Mouse (Mus musculus) olfactory bulb, adult 2 months (tissue): ENCODE data around the gene Celf3. TPM values are rescaled to one million over a fixed set of nuclear protein-coding genes. Genes with fewer than 3 reads are reported as not detected.

ENCODE experiments used
- H3K27ac ChIP-seq: fragments of 200-500 bp; 2 replicates; pipeline ENCODE4 v1.5.1; 2012; ENCODE audit warnings: low read depth, low read length; ENCODE audit not compliant: insufficient read depth
- H3K4me1 ChIP-seq: fragments of 200-500 bp; 2 replicates; pipeline ENCODE4 v1.6.1; 2012; ENCODE audit warnings: low read length; ENCODE audit not compliant: control insufficient read depth, insufficient read depth
- H3K4me3 ChIP-seq: fragments of 200-500 bp; 2 replicates; pipeline ENCODE4 v1.5.1; 2012; ENCODE audit warnings: mild to moderate bottlenecking, low read depth, low read length, moderate library complexity; ENCODE audit not compliant: insufficient read depth
- CTCF ChIP-seq: fragments of 200-500 bp; IDR thresholded peaks from 2 replicates; pipeline ENCODE4 v1.5.1; 2012; ENCODE audit warnings: low read depth, mild to moderate bottlenecking, low read length, moderate library complexity; ENCODE audit not compliant: insufficient read depth
- POLR2A ChIP-seq: fragments of 200-500 bp; IDR thresholded peaks from 2 replicates; pipeline ENCODE4 v1.6.1; 2012; ENCODE audit warnings: mild to moderate bottlenecking, low read depth, low read length, moderate library complexity; ENCODE audit not compliant: insufficient read depth
- WGBS: fragments of 180-500 bp; shearing (Covaris S2); methylation state at CpG from one replicate; pipeline ENCODE4 v1.1.7; 2018; 5-methylcytosine and 5-hydroxymethylcytosine counted together
- polyA plus RNA-seq: library from polyadenylated mRNA; stranded (reverse); fragments of >200 nt; gene quantifications from 2 replicates; pipeline ENCODE4 v1.2.4, GENCODE M21; 2012; ENCODE audit warnings: low replicate concordance; ENCODE audit not compliant: missing spikeins, insufficient read depth, insufficient read length

Celf3 gene
- polyA plus RNA-seq, 1 experiment = not detected

- Histone ChIP-seq H3K4me3 (no peak overlapping the region), H3K4me1 (peaks cover 41% of the 10 kb centered on the region), H3K27ac (peak overlapping the region; percentile 96)
- no peak for TF ChIP-seq CTCF
- TF ChIP-seq POLR2A = no peak
- WGBS = 78% methylated on average over 8 of the region's 8 CpGs
These were observed 1.6 kb upstream of the Celf3 start for GRCm38 (mm10) chr3:94476301-94477035.

GRCm38 (mm10) chr3:94477444-94477843 is 651 bp upstream of the Celf3 start:
- no peak for TF ChIP-seq CTCF
- no peak for TF ChIP-seq POLR2A
- peak overlapping the region; percentile 96 for H3K27ac ChIP-seq
- 10% methylated on average over 4 of the region's 4 CpGs for WGBS
- H3K4me1 ChIP-seq = peaks cover 47% of the 10 kb centered on the region
- peak overlapping the region; percentile 78 for H3K4me3 ChIP-seq

- no peak for TF ChIP-seq CTCF
- H3K27ac ChIP-seq = peak overlapping the region; percentile 96
- peak overlapping the region; percentile 78 for H3K4me3 ChIP-seq
- H3K4me1 ChIP-seq = peaks cover 45% of the 10 kb centered on the region
- WGBS = 3% methylated on average over 9 of the region's 9 CpGs
These were observed 585 bp downstream of the Celf3 start for GRCm38 (mm10) chr3:94478591-94479169.

- Histone ChIP-seq H3K4me1 (peaks cover 50% of the 10 kb centered on the region), H3K27ac (peak overlapping the region; percentile 96)
- WGBS = 7% methylated on average over 11 of the region's 11 CpGs
These were observed 1.5 kb downstream of the Celf3 start for GRCm38 (mm10) chr3:94479564-94479963.

GRCm38 (mm10) chr3:94480291-94480884 is 2.3 kb downstream of the Celf3 start, which contains the start of gene Riiad1:
Gene Riiad1 (minus strand): TSS chr3:94480341.
- no peak for TF ChIP-seq CTCF
- TF ChIP-seq POLR2A = no peak
- peak within 1 kb of the TSS; percentile 96 for H3K27ac ChIP-seq
- H3K4me1 ChIP-seq = peaks cover 58% of the 10 kb centered on the region
- WGBS = 19% methylated on average over 16 of the region's 16 CpGs
- H3K4me3 ChIP-seq = peak within 1 kb of the TSS; percentile 78

More at GRCm38 (mm10) chr3:94479564-94479963, 1.5 kb downstream of the Celf3 start:
- TF ChIP-seq POLR2A (no peak), CTCF (no peak)
- H3K4me3 ChIP-seq = peak overlapping the region; percentile 78

- Histone ChIP-seq H3K4me3 (no peak overlapping the region), H3K4me1 (peaks cover 64% of the 10 kb centered on the region), H3K27ac (peak overlapping the region; percentile 20; the same call in 1 of the 2 replicates)
- WGBS = 54% methylated on average over 4 of the region's 4 CpGs
- no peak for TF ChIP-seq POLR2A
- no peak for TF ChIP-seq CTCF
These were observed 3.3 kb downstream of the Celf3 start for GRCm38 (mm10) chr3:94481429-94481828.

GRCm38 (mm10) chr3:94482764-94483385 is 4.8 kb downstream of the Celf3 start:
- H3K4me3 ChIP-seq = 0 out of 2 replicates have a peak overlapping the region, but pooled peaks have one; percentile 2
- H3K27ac ChIP-seq = peak overlapping the region; percentile 86
- H3K4me1 ChIP-seq = peaks cover 72% of the 10 kb centered on the region
- no peak for TF ChIP-seq CTCF
- TF ChIP-seq POLR2A = no peak
- 57% methylated on average over 17 of the region's 17 CpGs for WGBS

- peak overlapping the region; percentile 20 for H3K4me3 ChIP-seq
- H3K4me1 ChIP-seq = peaks cover 78% of the 10 kb centered on the region
- peak overlapping the region; percentile 96 for H3K27ac ChIP-seq
- TF ChIP-seq POLR2A = no peak
- TF ChIP-seq CTCF = 0 out of 2 replicates have a peak, but pooled peaks have one; percentile 12
- 9% methylated on average over 20 of the region's 20 CpGs for WGBS
These were observed 5.8 kb downstream of the Celf3 start for GRCm38 (mm10) chr3:94483790-94484439.

- H3K4me1 ChIP-seq = peaks cover 84% of the 10 kb centered on the region
- peak overlapping the region; percentile 96; the same call in 1 of the 2 replicates for H3K27ac ChIP-seq
- TF ChIP-seq CTCF (no peak), POLR2A (no peak)
- H3K4me3 ChIP-seq = no peak overlapping the region
- WGBS = 21% methylated on average over 7 of the region's 7 CpGs
These were observed 7.8 kb downstream of the Celf3 start for GRCm38 (mm10) chr3:94485922-94486321.
